Mouse (Mus musculus) retina, adult 2 months (tissue): ENCODE results near the gene Aplp2.

Experiments used
- DNase-seq: peaks from one replicate; pipeline ENCODE4 v3.0.0-alpha.2; 2012; ENCODE audit warnings: low read depth, low spot score

Gene Aplp2

DNA sequence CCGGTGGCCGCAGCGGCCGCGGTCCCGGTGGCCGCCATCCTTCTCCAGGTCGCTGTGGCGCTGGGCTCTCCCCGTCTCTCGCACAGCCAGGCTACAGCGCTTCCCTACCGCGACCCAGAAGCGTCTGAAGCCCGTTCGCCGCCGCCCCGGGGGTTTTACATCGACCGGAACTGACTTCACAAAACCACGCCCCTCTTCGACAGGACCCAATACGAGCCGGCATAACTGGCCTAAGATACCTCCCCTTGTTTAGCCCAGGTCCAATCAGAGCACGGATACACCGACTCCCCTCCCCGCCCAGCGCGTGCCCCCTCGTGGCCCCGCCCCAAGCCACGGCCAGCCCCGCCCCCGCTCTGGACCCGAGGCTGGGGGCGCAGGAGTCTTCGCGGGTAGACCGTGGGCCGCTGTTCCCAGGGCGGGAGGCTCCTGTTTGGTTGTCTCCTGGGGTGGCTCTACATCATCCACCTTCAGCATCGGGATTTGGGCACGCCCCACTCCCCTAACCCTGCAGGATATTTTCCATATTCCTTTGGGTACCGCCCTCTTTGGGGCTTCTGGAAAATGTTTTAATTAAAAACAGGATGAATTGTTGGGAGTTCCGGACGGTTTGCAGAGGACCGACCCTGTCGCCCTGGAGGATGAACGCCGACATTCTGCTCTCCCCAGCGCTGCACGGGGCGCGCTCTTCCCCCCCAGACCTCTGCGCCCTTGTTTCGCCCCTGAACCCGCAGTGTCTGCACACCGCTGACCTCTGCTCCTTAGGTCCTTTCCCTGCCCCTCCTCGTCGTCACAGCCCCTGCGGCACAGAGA is at the start of gene Aplp2:
Gene Aplp2 (minus strand): TSS at position 126 of the 810 bp plus-strand sequence.
- DNase-seq, result peak; percentile 96

DNA sequence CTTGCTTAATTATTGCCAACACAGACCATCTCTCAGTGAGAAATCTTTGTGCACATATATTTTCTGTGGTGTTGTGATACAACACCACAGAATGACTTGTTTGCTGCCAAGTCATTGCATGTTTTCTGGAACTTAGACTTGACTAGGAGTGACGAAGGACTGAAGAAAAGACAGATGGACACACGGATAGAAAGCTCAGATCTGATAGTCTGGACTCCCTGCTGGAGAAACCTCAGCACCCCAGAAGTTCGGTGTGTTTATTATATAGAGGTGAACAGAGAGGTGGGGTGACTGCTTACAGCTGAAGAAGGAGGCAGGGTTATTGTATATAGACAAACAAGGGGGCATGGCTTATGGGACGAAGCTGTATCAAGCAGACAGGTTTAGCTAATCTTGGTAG is 48.6 kb upstream of the Aplp2 start:
- DNase-seq, result no peak

DNA sequence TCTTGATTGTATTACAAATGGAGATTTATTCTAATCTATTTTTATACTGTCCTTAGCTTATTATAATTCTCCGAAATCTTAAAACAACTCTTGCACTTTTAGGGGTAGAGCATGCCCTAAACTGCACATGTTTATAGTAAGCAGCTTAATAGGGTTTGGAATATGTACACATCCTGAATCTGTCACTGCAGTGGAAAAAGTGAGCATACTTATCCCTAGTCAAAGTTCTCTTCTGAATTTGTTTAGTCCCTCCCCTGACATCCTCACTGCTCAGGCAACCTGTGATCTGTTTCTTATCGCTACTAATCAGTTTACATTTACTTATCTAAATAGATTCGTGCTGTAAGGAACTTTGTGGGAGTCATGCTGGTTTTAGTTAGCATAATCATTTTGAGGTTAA is 46.6 kb upstream of the Aplp2 start:
- no peak for DNase-seq

DNA sequence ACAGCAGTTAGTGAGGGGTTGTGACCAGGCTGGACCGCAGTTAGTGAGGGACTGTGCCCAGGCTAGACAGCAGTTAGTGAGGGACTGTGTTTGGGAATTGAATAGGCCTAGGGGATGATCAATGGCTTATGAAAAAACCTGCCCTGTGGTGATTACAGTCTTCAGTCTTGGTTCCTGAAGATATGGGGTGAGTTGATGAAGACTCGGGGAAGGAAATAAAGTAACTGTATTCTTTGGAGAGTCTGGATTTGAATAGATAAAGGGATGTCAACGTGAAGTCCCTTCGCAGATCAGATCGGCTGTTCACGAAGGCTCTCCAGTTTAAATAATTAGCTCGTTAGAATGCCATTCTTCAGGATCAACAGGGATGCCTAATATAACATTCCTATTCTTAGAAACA is 44.3 kb upstream of the Aplp2 start:
- no peak for DNase-seq

DNA sequence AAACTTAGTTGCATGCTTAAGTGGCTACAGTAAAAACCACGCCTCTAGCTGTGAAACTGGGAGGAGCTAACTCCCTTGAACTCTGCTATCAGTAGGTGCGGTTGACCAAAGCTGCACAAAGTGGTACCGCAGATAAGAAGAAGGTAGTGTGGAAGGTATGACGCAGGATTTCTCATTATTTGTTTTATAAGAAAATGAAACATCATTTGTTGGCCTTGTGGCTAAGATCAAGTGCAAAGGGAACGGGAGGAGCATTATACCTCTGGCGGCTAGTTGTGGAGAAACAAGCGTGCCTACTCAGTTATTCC is 43.0 kb upstream of the Aplp2 start:
- no peak for DNase-seq

DNA sequence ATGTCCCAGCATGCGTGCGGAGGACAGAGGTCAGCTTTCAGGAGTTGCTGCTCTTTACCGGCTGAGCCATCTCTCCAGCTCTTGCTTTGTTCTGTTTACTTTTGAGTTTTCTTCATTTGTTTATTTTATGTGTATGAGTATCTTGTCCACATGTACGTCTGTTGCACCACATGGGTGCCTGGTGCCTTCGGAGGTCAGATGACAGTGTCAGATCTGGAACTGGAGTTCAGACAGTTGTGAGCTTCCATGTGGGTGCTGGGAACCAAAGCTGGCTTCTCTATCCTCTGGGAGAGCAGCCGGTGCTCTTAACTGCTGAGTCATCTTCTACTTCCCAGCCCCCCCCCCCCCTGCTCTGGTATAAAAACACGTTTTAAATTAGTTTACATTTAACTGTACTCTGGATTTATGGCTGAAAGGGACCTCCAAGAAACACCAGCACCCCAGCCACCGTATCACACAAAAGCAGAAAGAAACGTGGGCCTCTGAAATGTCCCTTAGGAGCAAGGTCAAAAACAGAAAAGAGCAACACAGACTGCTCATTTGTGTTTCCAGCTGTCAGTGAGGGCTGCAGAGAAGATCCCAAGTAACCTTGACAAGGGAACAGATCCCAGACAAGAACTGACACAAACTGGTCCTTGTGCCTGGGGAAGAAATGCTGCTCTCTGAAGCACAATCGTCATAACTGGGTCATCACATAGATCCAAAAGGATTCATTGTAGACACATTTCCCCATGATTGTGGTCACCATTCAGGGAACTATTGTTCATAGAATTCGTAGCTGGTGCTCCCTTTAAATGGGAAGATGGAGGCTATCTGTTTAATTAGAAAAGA is 42.5 kb upstream of the Aplp2 start:
- no peak for DNase-seq

DNA sequence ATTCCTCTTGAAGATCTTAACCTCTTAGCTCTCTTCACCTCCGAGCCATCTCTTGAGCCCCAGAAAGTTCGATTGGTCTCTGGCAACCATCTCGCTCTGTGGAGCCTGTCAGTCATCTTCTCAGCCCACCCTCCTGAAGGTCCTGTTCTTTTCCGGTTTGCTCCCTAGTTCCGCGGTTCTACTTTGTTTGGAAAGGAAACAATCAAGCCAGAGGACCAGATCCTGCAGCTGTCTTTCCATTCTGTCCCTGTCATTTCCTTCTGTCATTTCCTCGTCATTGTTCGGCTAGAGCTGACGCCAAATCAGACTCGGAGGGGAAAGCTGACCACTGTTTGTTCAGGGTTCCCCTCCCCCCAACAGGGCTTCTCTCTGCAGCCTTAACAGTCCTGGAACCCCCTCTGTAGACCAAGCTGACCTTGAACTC is 41.7 kb upstream of the Aplp2 start:
- no peak for DNase-seq

DNA sequence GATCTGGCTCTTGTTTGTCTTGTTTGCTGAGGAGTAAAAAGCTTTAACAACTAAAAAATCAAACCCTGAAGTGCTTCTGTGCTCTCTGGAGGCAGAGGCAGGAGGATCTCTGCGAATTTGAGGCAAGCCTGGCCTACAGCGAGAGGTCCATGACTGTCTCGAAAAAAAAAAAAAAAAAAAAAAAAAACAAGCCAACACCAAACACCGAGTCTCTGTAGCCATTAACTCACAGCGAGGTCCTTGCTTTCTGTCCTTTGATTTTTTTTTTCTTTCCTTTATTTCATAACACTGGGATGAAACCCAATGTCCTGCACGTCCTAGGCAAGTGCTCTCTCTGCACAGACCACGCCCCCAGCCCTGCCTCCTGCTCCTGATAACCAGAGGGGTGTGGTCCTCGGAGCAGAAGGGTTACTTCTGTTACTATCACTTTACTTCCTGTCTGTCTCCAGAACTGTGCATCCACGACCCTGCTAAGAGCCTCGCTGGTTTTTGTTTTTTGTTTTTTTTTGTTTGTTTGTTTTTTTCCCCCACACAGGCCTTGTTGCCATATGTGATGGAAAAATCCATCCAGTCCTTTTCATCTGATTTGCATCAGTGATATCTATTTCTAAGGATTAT is 40.7 kb upstream of the Aplp2 start:
- DNase-seq, result no peak

DNA sequence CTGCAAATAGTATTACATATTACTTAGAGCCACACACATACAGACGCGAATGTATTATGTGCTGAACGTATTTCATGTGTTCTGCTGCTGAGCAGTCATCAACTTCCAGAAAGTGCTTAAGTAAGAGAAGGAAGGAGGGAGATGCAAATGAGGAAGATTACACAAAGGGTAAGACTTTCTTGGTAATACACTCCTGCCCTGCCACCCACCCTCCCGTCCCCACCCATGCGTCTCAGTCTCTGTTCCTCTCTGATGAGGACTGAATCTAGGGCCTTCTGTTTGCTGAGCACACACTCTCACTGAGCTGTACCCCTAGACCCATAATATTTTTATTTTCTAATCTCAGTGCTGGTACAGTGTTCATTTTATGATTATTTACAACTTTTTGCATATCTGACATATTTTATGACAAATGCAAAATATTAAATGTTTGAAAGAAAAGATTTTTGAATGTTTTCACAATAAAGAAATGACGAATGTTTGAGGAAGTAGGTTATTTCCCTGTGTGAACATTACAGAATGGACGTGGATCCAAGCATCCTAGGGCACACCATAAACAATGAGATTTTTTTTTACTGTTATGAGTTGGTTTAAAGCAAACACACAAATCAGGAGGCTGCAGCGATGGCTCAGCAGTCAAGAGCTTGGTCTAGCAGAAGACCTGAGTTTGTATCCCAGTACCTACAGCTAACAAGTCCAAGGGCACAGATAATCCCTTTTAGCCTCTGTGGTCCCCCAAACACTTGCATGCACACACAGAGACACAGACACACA is 36.0 kb upstream of the Aplp2 start:
- DNase-seq, result no peak

DNA sequence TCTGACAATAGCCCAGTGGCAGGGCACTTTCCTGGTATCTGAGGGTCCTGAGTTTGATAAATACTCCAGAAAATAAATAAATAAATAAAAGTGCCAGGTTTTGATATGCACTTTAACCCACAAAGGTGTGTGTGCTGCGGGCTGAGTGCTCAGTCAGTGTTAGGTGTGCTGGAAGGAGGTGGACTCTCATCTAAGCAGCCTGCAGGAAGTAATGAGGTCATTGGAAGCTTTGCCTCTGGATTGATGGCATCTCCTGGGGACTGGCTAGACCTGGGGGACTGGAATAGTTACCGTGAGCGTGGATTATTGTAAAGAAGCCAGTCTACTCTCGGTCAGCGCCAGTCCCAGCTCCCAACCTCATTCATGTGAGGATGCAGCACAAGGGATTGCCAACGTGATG is 34.8 kb upstream of the Aplp2 start:
- DNase-seq, result no peak

DNA sequence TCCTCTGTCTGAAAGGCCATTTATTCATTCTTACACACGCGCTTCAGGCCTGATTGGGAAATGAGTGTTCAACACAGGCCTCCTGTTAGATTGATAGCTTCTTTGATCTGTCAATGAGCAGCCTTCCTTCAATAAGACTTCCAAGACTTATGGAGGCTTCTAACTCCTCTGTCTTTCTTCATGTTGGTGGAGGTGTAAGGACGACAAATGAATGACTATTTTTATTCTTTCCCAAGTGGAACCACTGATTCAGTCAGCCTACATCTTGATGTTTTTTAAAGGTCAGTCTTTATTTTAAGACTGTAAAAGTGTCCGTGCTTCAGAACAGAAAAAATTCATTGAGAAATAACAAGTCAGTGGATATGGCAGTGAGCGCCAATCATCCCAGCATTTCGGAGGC is 33.4 kb upstream of the Aplp2 start:
- DNase-seq, result no peak

DNA sequence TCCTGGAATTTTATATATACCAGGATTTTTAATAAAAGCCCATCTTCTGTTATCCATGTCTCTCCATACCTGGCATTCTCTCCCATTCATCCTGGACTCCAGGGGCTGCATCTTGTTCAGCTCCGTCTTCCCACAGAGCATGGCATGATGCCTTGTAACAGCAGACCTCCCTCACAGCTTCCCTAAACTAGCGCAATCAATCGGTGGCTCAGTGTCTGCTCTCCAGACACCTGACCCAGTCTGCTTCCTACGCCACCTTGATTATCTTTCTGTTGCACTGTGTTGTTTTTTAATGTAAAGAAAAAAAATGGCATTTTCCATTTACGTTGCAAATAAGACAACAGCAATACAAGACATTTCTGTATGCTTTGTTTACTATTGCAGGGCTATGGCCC is 32.3 kb upstream of the Aplp2 start:
- DNase-seq, result no peak

DNA sequence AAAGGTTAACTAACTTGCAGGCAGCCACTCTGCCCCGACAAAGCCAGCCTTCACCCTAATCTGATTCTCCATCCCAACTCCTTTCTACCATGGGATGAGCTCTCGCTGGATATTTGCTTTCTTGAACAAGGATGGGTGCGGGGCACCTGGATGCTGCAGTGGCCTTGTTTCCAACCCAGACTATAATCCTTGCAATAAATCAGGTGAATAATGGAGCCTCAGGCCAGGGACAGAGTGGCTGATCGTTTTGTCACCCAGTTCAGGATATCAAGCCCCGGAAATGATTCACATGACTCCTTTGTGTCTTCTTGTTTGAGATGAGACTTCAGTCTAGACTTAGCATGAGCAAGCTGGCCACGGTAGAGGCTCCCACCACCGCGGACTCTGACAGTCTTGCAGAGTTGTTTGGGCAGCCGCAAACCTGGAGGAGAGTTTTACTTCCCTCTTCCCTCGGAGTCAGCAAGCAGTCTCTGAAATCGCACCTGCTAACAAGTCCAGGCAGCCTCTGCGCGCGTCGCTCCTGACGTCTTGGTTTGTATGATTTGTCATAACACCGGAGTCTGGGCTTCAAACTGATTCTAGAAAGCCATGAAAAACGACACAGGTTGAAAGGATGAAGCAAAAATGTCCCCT is 31.8 kb upstream of the Aplp2 start:
- no peak for DNase-seq

DNA sequence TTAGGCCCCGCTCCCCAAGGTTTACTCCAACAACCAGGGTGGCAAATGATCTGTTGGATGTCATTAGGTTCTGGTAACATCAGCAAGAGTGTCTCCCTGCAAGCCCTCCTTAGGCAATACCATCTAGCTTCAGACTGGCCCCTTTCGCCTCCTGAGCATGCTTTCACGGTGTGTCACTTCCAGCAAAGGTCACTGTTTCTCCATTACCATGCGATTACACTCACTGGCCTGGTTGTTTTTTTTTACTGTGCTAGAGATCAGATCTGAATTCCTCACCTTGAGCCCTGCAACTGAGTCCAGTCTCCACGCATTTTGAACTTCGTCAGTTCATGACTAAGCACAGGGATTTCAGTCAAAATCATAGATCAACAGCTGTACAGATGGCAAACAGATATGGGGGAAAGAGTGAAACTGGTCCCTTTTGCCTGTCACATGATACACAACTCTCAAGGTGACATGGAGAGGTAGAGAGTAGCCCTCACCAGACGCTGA is 29.6 kb upstream of the Aplp2 start:
- DNase-seq, result no peak

DNA sequence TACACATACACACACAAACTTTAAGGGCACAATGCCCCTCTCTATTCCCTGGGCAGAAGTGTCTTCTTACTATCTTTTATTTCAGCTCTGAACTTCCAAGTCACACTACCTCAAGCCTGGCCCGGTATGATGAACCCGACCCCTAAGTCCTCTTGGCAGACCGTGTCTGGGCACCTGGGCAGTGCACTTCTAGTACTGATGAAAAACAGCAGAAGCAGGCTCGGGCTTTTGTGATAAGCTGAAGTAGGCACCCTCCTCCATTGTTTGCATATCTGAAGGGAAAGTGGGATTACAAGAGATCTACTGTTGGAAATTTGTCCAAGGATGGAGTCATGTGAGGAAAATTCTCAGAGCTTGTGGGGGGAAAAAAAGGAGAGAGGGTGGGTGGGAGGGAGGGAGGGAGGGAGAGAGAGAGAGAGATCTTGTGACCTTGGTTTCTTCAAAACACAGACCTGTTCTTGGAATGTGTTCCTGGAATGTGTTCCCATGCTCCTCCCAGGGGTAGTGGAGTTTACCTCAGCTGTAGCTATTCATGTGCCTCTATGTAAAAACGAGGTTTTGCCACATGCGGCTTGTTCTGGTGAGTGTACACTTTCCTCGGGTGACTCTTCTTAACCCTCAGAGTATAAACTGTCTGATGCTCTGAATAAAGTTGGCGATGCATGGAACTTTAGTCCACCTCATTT is 29.1 kb upstream of the Aplp2 start:
- no peak for DNase-seq

DNA sequence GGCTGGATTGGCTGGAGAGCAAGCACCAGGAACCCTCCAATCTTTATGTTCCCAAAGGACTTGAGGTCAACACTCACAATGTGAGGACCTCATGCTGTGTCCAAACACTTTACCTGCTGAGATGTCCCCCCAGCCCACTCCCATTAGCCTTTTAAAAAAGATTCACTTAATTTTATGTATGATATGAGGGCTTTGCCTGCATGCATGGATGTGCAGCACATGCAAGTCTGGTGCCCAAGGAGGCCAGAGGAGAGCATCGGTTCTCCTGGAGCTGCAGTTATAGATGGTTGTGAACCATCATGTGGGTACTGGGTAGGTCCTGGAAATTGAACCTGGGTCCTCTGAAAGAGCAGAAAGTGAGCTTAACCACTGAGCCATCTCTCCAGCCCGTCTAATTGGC is 27.9 kb upstream of the Aplp2 start:
- DNase-seq, result no peak

DNA sequence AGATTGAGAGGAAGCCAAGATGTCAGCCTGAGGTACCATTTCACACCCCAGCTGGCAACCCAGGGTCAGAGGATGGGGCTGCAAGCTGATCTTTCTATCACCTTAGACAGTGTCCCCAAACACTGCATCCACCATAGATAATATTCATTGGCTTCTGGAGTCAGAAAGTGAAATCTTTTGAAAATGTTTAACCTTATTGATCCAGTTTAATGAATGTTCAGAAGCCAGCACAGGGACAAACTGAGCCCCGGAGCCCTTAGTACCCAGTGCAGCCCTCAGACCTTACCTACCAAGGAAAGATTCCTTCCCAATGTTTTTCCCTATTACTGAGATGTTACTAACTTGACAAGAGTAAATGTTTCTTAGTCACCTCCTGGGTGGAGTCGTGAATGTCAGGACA is 26.9 kb upstream of the Aplp2 start:
- DNase-seq, result no peak

DNA sequence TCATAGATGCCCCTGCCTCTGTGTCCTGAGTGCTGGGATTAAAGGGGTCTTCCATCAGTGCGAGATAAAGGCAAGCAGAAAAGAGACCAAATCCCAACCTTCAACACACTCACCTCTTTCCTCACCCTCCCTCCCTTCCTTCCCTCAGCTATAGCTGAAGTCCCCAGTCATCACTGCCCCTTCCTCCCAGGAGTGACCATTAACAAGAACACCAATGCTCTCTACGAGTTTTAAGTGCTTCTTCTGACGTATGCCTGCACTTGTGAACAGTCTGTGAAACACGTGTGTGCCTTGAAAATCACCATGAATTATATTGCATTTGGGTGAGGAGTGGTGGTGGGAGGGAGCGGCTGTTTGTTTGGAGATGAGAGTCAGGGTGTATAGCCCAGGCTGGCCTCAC is 24.5 kb upstream of the Aplp2 start:
- DNase-seq, result no peak

DNA sequence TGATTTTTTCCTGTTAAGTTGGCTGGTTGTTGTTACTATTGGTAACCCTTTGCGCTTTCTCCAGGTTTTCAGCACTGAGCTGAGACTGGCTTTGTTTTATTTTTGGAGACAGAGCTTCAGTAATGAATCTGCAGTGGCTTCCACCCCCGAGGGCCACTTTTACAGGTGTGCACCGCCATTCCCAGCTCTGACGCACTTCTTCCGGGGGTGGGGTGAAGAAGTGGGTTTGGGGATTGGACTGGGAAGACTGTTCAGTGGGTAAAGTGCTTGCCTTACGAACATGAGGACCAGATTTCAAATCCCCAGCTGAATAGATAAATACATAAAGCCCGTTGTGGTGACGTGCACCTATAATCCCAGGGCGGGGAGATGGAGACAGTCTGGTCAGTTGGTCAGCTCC is 23.9 kb upstream of the Aplp2 start:
- DNase-seq, result no peak

DNA sequence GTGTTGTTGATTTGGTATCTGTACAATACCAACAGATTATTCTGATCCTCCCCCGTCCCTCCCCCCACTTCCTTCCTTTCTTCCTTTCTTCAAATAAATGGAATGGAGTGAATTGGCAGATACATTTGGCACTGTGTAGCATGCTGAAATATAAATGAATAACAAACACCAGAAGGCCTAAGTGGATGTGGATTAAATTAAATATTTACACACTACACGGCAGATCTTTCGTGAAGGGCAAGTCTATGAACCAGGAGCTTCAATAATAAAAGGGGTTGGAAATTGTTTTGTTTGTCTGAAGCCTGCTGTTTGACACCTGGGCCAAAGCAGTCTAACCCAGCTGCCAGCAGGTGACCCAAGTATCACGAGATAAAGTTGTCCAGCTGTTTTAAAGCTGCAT is 23.4 kb upstream of the Aplp2 start:
- no peak for DNase-seq

DNA sequence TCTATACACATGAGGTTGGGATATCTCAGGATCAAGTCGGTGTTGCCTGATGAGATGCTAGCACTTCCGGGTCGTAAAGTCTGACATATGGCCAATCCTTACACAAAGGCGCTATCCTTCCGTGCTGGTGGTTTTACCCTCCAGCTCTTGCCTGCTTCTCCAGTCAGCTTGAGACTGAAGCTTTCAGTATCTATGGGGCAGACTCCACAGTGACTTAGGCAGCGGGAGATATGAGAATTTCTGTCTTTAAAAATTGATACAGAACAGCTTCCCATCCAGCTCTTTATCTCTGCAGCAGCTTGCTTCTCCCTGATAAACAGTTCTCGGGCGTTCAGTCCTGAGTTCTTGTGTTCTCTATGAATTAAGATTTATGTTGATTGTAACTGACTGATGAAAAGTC is 14.9 kb upstream of the Aplp2 start:
- no peak for DNase-seq
